Mouse (Mus musculus) liver, embryonic 14.5 days (tissue): ENCODE measurements around the gene Tmem131l. TPM values are rescaled to one million over a fixed set of nuclear protein-coding genes. Genes with fewer than 3 reads are reported as not detected.

Experiments used
- ATAC-seq: fragments of 200-750 bp; cut with Nextera tagmentation; 2 replicates; pipeline ENCODE4 v1.8.0; 2017; ENCODE audit warnings: moderate number of reproducible peaks, mild to moderate bottlenecking, moderate library complexity; ENCODE audit not compliant: insufficient read depth
- DNase-seq, 3 experiments: peaks; one replicate each; pipeline ENCODE4 v3.0.0-alpha.2; 2012 to 2013; ENCODE audit warnings: low read depth in 3 of 3, low spot score in 3 of 3
- H3K27ac ChIP-seq: fragments of 300-500 bp; sonication (generic); 2 replicates; pipeline ENCODE4 v1.5.1; 2014; ENCODE audit warnings: moderate library complexity, mild to moderate bottlenecking, control low read depth, inconsistent platforms
- H3K27me3 ChIP-seq: fragments of 300-500 bp; sonication (generic); 2 replicates; pipeline ENCODE4 v1.6.1; 2014; ENCODE audit warnings: mild to moderate bottlenecking, low read length, moderate library complexity; ENCODE audit not compliant: control insufficient read depth, insufficient read depth
- H3K36me3 ChIP-seq: fragments of 300-500 bp; sonication (generic); replicated peaks from 2 replicates; pipeline ENCODE4 v1.6.1; 2014; ENCODE audit warnings: low read depth; ENCODE audit not compliant: control insufficient read depth, insufficient read depth
- H3K4me1 ChIP-seq, 2 experiments: fragments of 200-500 bp in 1 of 2; fragments of 300-500 bp in 1 of 2; sonication (generic) in 1 of 2; replicated peaks; 2 replicates each; pipeline ENCODE4 v1.6.1; 2012 to 2014; ENCODE audit warnings: antibody characterized with exemption in 1 of 2, inconsistent platforms in 1 of 2, low read length in 1 of 2; ENCODE audit not compliant: control insufficient read depth in 2 of 2, insufficient read depth in 2 of 2
- H3K4me2 ChIP-seq: fragments of 300-500 bp; sonication (generic); 2 replicates; pipeline ENCODE4 v1.6.1; 2014; ENCODE audit warnings: low read depth, mild to moderate bottlenecking, control low read depth, moderate library complexity
- H3K4me3 ChIP-seq, 2 experiments: fragments of 200-500 bp in 1 of 2; fragments of 300-500 bp in 1 of 2; sonication (generic) in 1 of 2; 2 replicates each; pipeline ENCODE4 v1.5.1; 2012 to 2014; ENCODE audit warnings: low read depth in 2 of 2, low read length in 2 of 2, mild to moderate bottlenecking in 2 of 2, control low read depth in 1 of 2, inconsistent platforms in 1 of 2, moderate library complexity in 1 of 2; ENCODE audit not compliant: insufficient read depth in 1 of 2
- H3K9ac ChIP-seq: fragments of 300-500 bp; sonication (generic); replicated peaks from 2 replicates; pipeline ENCODE4 v1.6.1; 2014; ENCODE audit warnings: mild to moderate bottlenecking, control low read depth, moderate library complexity
- H3K9me3 ChIP-seq: fragments of 300-500 bp; sonication (generic); 2 replicates; pipeline ENCODE4 v1.6.1; 2016; ENCODE audit warnings: low read length, mixed read lengths; ENCODE audit not compliant: control insufficient read depth
- CTCF ChIP-seq: IDR thresholded peaks from 2 replicates; pipeline ENCODE4 v1.5.1; 2016; ENCODE audit warnings: antibody characterized with exemption, low read depth, control low read depth
- EP300 ChIP-seq: IDR thresholded peaks from 2 replicates; pipeline ENCODE4 v1.6.1; 2016; ENCODE audit warnings: antibody characterized with exemption, low read depth
- WGBS: fragments of 180-500 bp; shearing (Covaris S2); extraction: QIAGEN DNeasy Blood & Tissue Kit; methylation state at CpG from one replicate; pipeline ENCODE4 v1.1.7; 2014; ENCODE audit not compliant: insufficient replicate concordance; 5-methylcytosine and 5-hydroxymethylcytosine counted together
- polyA plus RNA-seq, 2 experiments: library from polyadenylated mRNA; depleted of rRNA in 1 of 2; stranded (reverse) in 1 of 2; unstranded in 1 of 2; fragments of >200 nt; fragmentation: Nextera tagmentation in 1 of 2; extraction: Ambion mirVana in 1 of 2; gene quantifications; 2 replicates each; pipeline versions ENCODE4 v1.2.1 to v1.2.3; 2012 to 2014

The Tmem131l gene
- polyA plus RNA-seq, 2 experiments: 18.9 to 24.5 TPM

GRCm38 (mm10) chr3:84080074-84080473 is 40.1 kb upstream of the Tmem131l start:
- H3K9me3 ChIP-seq: no peaks in the 10 kb centered on the region
- TF ChIP-seq CTCF (no peak), EP300 (no peak)
- no peaks in the 10 kb centered on the region for H3K27me3 ChIP-seq
- H3K4me2 ChIP-seq: no peak overlapping the region
- H3K4me1 ChIP-seq: no peaks in the 10 kb centered on the region
- H3K36me3 ChIP-seq: no peaks in the 10 kb centered on the region
- no peak overlapping the region for H3K27ac ChIP-seq
- 77% methylated on average over 7 of the region's 7 CpGs for WGBS
- H3K4me3 ChIP-seq: no peak overlapping the region
- no peak for ATAC-seq
- no peak overlapping the region for H3K9ac ChIP-seq
- no peak for DNase-seq

GRCm38 (mm10) chr3:84077505-84077904 is 37.5 kb upstream of the Tmem131l start:
- no peaks in the 10 kb centered on the region for H3K27me3 ChIP-seq
- no peak for ATAC-seq
- 78% methylated on average over 4 of the region's 4 CpGs for WGBS
- no peak overlapping the region for H3K9ac ChIP-seq
- no peaks in the 10 kb centered on the region for H3K9me3 ChIP-seq
- no peaks in the 10 kb centered on the region for H3K36me3 ChIP-seq
- no peaks in the 10 kb centered on the region for H3K4me1 ChIP-seq
- H3K27ac ChIP-seq: no peak overlapping the region
- no peak for TF ChIP-seq EP300
- TF ChIP-seq CTCF: no peak
- DNase-seq: no peak
- H3K4me3 ChIP-seq: no peak overlapping the region
- H3K4me2 ChIP-seq: no peak overlapping the region

- H3K4me2 ChIP-seq: no peak overlapping the region
- 68% methylated on average over 13 of the region's 13 CpGs for WGBS
- no peak overlapping the region for H3K27ac ChIP-seq
- no peaks in the 10 kb centered on the region for H3K36me3 ChIP-seq
- no peak overlapping the region for H3K4me3 ChIP-seq
- no peak for DNase-seq
- no peak for ATAC-seq
- H3K9ac ChIP-seq: no peak overlapping the region
- H3K27me3 ChIP-seq: no peaks in the 10 kb centered on the region
- no peaks in the 10 kb centered on the region for H3K9me3 ChIP-seq
- no peaks in the 10 kb centered on the region for H3K4me1 ChIP-seq
- TF ChIP-seq EP300 (no peak), CTCF (no peak)
Observed at GRCm38 (mm10) chr3:84076543-84077332, 36.8 kb upstream of the Tmem131l start.

- no peaks in the 10 kb centered on the region for H3K36me3 ChIP-seq
- no peaks in the 10 kb centered on the region for H3K4me1 ChIP-seq
- H3K9me3 ChIP-seq: no peaks in the 10 kb centered on the region
- H3K4me2 ChIP-seq: no peak overlapping the region
- no peak for DNase-seq
- 54% methylated on average over 4 of the region's 4 CpGs for WGBS
- no peak for ATAC-seq
- no peak overlapping the region for H3K9ac ChIP-seq
- no peak overlapping the region for H3K27ac ChIP-seq
- no peaks in the 10 kb centered on the region for H3K27me3 ChIP-seq
- TF ChIP-seq EP300: no peak
- no peak for TF ChIP-seq CTCF
- H3K4me3 ChIP-seq: no peak overlapping the region
Observed at GRCm38 (mm10) chr3:84075516-84075915, 35.5 kb upstream of the Tmem131l start.

- Histone ChIP-seq H3K36me3 (no peaks in the 10 kb centered on the region), H3K9me3 (no peaks in the 10 kb centered on the region), H3K27me3 (no peaks in the 10 kb centered on the region), H3K9ac (no peak overlapping the region), H3K4me1 (no peaks in the 10 kb centered on the region), H3K27ac (no peak overlapping the region), H3K4me3 (no peak overlapping the region), H3K4me2 (no peak overlapping the region)
- WGBS: 47% methylated on average over 2 of the region's 2 CpGs
- DNase-seq (no peak), ATAC-seq (no peak)
- no peak for TF ChIP-seq CTCF
- TF ChIP-seq EP300: no peak
Observed at GRCm38 (mm10) chr3:84074777-84075176, 34.8 kb upstream of the Tmem131l start.
